Mouse (Mus musculus) thymus, adult 2 months (tissue): Measurements from ENCODE around the gene Vti1a. TPM values are rescaled to one million over a fixed set of nuclear protein-coding genes. Genes with fewer than 3 reads are reported as not detected.

Experiments
- DNase-seq: peaks from one replicate; pipeline ENCODE4 v3.0.0; 2021
- H3K27ac ChIP-seq: fragments of 200-500 bp; 2 replicates; pipeline ENCODE4 v1.5.1; 2012; ENCODE audit warnings: low read length, control low read depth; ENCODE audit not compliant: control insufficient read depth, insufficient read depth
- H3K27me3 ChIP-seq: fragments of 200-500 bp; 2 replicates; pipeline ENCODE4 v1.6.1; 2012; ENCODE audit warnings: mild to moderate bottlenecking, low read length, moderate library complexity, mixed read lengths; ENCODE audit not compliant: control insufficient read depth, insufficient read depth
- H3K36me3 ChIP-seq: fragments of 200-500 bp; 2 replicates; pipeline ENCODE4 v1.6.1; 2012; ENCODE audit warnings: mild to moderate bottlenecking, low read length, moderate library complexity; ENCODE audit not compliant: control insufficient read depth, insufficient read depth
- H3K4me1 ChIP-seq: fragments of 200-500 bp; replicated peaks from 2 replicates; pipeline ENCODE4 v1.6.1; 2012; ENCODE audit warnings: low read length; ENCODE audit not compliant: control insufficient read depth, insufficient read depth
- H3K4me3 ChIP-seq: fragments of 200-500 bp; 2 replicates; pipeline ENCODE4 v1.5.1; 2012; ENCODE audit warnings: mild to moderate bottlenecking, low read length, control low read depth, moderate library complexity; ENCODE audit not compliant: control insufficient read depth, insufficient read depth
- CTCF ChIP-seq: fragments of 200-500 bp; IDR thresholded peaks from 2 replicates; pipeline ENCODE4 v1.5.1; 2012; ENCODE audit warnings: mild to moderate bottlenecking, control low read depth, low read length, moderate library complexity, borderline replicate concordance; ENCODE audit not compliant: control insufficient read depth, poor library complexity, insufficient read depth; ENCODE audit errors: extremely low read depth
- POLR2A ChIP-seq: fragments of 200-500 bp; IDR thresholded peaks from 2 replicates; pipeline ENCODE4 v1.6.1; 2012; ENCODE audit warnings: mild to moderate bottlenecking, low read length, control low read depth, moderate library complexity; ENCODE audit not compliant: control insufficient read depth, poor library complexity, insufficient read depth; ENCODE audit errors: extremely low read depth
- WGBS: fragments of 180-500 bp; shearing (Covaris S2); methylation state at CpG from one replicate; pipeline ENCODE4 v1.1.7; 2018; 5-methylcytosine and 5-hydroxymethylcytosine counted together
- polyA plus RNA-seq: library from polyadenylated mRNA; depleted of rRNA; stranded (reverse); fragments of >200 nt; gene quantifications from 2 replicates; pipeline ENCODE4 v1.2.3, GENCODE M21; 2012

Vti1a gene
- polyA plus RNA-seq, 1 experiment, result 15.4 TPM

DNA sequence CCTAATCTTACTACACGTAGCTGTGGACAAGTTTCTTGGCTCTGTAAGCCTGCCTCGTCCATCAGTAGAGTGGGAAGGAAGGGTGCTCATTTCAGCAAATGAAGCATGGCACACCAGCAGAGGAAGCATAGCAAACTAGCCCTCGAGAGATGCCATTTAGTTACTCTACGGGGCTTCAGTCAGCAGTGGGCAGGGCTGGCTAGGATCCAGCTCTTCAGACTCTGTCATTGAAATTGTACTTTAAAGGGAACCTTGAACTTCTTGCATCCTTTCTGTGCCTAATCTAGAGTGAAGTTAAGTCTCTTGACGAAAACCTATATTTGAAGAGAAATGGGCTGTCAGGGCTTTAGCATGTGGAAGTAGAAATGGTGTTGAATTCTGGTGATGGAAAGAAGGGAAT is 3.4 kb downstream of the Vti1a start:
- WGBS, result 89% methylated on average over 5 of the region's 5 CpGs
- DNase-seq, result no peak
- peaks cover 6% of the 10 kb centered on the region; the same call in 1 of the 2 replicates for H3K36me3 ChIP-seq
- no peaks in the 10 kb centered on the region for H3K27me3 ChIP-seq
- H3K4me1 ChIP-seq, result no peaks in the 10 kb centered on the region
- H3K4me3 ChIP-seq, result no peak overlapping the region
- TF ChIP-seq POLR2A, result no peak
- TF ChIP-seq CTCF, result no peak
- no peak overlapping the region for H3K27ac ChIP-seq

DNA sequence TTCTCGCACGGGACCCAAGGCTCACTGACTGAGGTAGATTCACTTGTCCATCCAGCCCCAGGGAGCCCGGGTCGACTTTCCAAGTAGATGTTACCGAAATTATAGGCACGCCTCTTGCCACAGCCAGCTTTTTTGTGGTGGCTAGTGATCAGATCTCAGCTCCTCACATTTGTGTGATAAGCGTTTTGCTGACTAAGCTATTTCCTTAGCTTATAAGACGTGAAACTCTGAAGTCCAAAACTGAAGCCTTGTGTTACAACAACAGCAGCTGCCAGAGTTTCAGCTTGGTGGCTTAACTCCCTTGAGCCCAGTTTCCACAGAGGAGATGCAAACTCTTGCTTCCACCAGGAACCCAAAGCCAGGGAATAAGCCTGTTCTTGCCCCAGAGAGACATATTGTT is 6.5 kb downstream of the Vti1a start:
- Histone ChIP-seq H3K27ac (no peak overlapping the region), H3K4me3 (no peak overlapping the region), H3K27me3 (no peaks in the 10 kb centered on the region), H3K4me1 (no peaks in the 10 kb centered on the region), H3K36me3 (peaks cover 6% of the 10 kb centered on the region; the same call in 1 of the 2 replicates)
- WGBS, result 94% methylated on average over 8 of the region's 8 CpGs
- no peak for DNase-seq
- TF ChIP-seq POLR2A, result no peak
- no peak for TF ChIP-seq CTCF

GRCm38 (mm10) chr19:55327510-55327909 is 11.4 kb downstream of the Vti1a start:
- 90% methylated on average over 4 of the region's 4 CpGs for WGBS
- no peaks in the 10 kb centered on the region for H3K4me1 ChIP-seq
- H3K27me3 ChIP-seq, result no peaks in the 10 kb centered on the region
- H3K36me3 ChIP-seq, result peaks cover 16% of the 10 kb centered on the region; the same call in 1 of the 2 replicates
- no peak overlapping the region for H3K27ac ChIP-seq
- no peak for TF ChIP-seq CTCF
- no peak for TF ChIP-seq POLR2A
- no peak for DNase-seq
- H3K4me3 ChIP-seq, result no peak overlapping the region

GRCm38 (mm10) chr19:55331776-55332175 is 15.7 kb downstream of the Vti1a start:
- no peak for DNase-seq
- TF ChIP-seq CTCF, result no peak
- no peak for TF ChIP-seq POLR2A
- peaks cover 10% of the 10 kb centered on the region; the same call in 1 of the 2 replicates for H3K36me3 ChIP-seq
- H3K27ac ChIP-seq, result no peak overlapping the region
- WGBS, result 92% methylated on average over 5 of the region's 5 CpGs
- no peaks in the 10 kb centered on the region for H3K27me3 ChIP-seq
- H3K4me1 ChIP-seq, result no peaks in the 10 kb centered on the region
- no peak overlapping the region for H3K4me3 ChIP-seq

- TF ChIP-seq POLR2A, result no peak
- 0 out of 2 replicates have a peak, but pooled peaks have one; percentile 44 for TF ChIP-seq CTCF
- Histone ChIP-seq H3K27me3 (no peaks in the 10 kb centered on the region), H3K4me1 (no peaks in the 10 kb centered on the region), H3K4me3 (no peak overlapping the region), H3K36me3 (peaks cover 10% of the 10 kb centered on the region; the same call in 1 of the 2 replicates), H3K27ac (no peak overlapping the region)
- peak; percentile 64 for DNase-seq
- WGBS, result 97% methylated on average over 8 of the region's 8 CpGs
These were observed 16.7 kb downstream of the Vti1a start for GRCm38 (mm10) chr19:55332641-55333268.

DNA sequence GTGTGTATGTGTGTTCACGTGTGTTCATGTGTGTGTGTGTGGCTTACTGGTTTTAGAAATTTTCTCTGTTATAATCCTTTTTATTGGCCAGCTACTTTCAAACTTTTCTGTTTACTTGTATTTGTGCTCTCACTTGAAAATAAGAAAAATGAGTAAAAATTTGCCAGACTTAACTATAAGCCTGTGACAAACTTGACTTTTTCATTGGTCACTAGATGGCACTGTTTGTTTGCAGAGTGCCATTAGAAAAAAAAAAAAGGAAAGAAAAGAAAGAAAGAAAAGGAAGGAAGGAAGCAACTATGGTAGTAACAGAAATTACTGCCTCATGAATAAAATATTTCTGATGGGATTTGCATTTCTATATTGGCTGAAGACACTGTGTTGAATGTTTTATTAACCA is 19.8 kb downstream of the Vti1a start:
- WGBS, result 94% methylated on average over 1 of the region's 1 CpGs

More for the DNA sequence above, 19.8 kb downstream of the Vti1a start:
- H3K27me3 ChIP-seq, result no peaks in the 10 kb centered on the region
- H3K36me3 ChIP-seq, result no peaks in the 10 kb centered on the region
- H3K4me1 ChIP-seq, result no peaks in the 10 kb centered on the region
- H3K27ac ChIP-seq, result no peak overlapping the region
- no peak for TF ChIP-seq CTCF
- no peak for TF ChIP-seq POLR2A
- H3K4me3 ChIP-seq, result no peak overlapping the region
- no peak for DNase-seq
